Mouse (Mus musculus) testis, adult 10 weeks (tissue): Measurements from ENCODE around the gene Wtap. TPM values are rescaled to one million over a fixed set of nuclear protein-coding genes. Genes with fewer than 3 reads are reported as not detected.

Experiments used
- polyA plus RNA-seq: library from polyadenylated mRNA; stranded (reverse); fragments of 350-450 nt; fragmentation: Illumina TruSeq; extraction: RNeasy Lipid Tissue Mini Kit (QIAGEN cat#74804); gene quantifications from one replicate; pipeline ENCODE4 v1.2.3, GENCODE M21; 2014; ENCODE audit warnings: low read depth, low replicate concordance

Gene Wtap
- 40.8 TPM for polyA plus RNA-seq

GRCm38 (mm10) chr17:12994069-12994468, at the start of gene Wtap:
Gene Wtap (minus strand): TSS chr17:12994169.

DNA sequence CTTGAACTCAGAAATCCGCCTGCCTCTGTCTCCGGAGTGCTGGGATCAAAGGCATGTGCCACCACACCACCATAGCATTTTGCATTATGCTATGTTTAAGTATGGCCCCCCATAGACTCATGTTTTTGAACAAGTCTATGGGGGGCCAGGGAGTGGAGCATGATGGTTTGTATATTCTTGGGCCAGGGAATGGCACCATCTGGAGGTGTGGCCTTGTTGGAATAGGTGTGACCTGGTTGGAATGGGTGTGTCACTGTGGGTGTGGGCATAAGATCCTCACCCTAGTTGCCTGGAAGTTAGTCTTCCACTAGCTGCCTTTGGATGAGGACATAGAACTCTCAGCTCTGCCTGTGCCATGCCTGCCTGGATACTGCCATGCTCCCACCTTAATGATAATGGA, 12.6 kb upstream of the Wtap start, which contains the start of gene Sod2:
Gene Sod2 (plus strand): TSS at position 301 of the 400 bp plus-strand sequence.

GRCm38 (mm10) chr17:12960331-12960873, 33.6 kb downstream of the Wtap start, which contains the start of gene Acat2:
Gene Acat2 (minus strand): TSS chr17:12960747.

GRCm38 (mm10) chr17:12940151-12940805, 53.7 kb downstream of the Wtap start, which contains the start of gene Acat3:
Gene Acat3 (minus strand): TSS chr17:12940600.

Other genes with a start within 250 kb of the Wtap start
- gene Igf2r, start 224.5 kb downstream of the Wtap start, polyA plus RNA-seq, result 3.2 TPM
- gene Mas1, start 126.0 kb downstream of the Wtap start, polyA plus RNA-seq, result 34.0 TPM
- gene Mrgprh, start 118.1 kb downstream of the Wtap start, polyA plus RNA-seq, result not detected
- 14.2 TPM for gene Pnldc1, start 83.9 kb downstream of the Wtap start, polyA plus RNA-seq
- gene Tcp1, start 78.5 kb downstream of the Wtap start, polyA plus RNA-seq, result 3,358 TPM
- 47.6 TPM for gene Mrpl18, start 77.8 kb downstream of the Wtap start, polyA plus RNA-seq
- gene Acat3, start 53.6 kb downstream of the Wtap start, polyA plus RNA-seq, result 3.9 TPM
- gene Acat2, start 33.4 kb downstream of the Wtap start, polyA plus RNA-seq, result 12.9 TPM
- 62.3 TPM for gene Sod2, start 12.7 kb upstream of the Wtap start, polyA plus RNA-seq
- gene Gpr31b, start 58.1 kb upstream of the Wtap start, polyA plus RNA-seq, result not detected
- 288 TPM for gene Tcp10b, start 66.9 kb upstream of the Wtap start, polyA plus RNA-seq
- gene Unc93a, start 137.6 kb upstream of the Wtap start, polyA plus RNA-seq, result 3.7 TPM
- gene Smok2a, start 227.0 kb upstream of the Wtap start, polyA plus RNA-seq, result 15.8 TPM
- gene Smok2b, start 236.1 kb upstream of the Wtap start, polyA plus RNA-seq, result 13.8 TPM